Mouse (Mus musculus) heart, embryonic 12.5 days (tissue): ENCODE data around the gene Podn. TPM values are rescaled to one million over a fixed set of nuclear protein-coding genes. Genes with fewer than 3 reads are reported as not detected.
A peak's percentile ranks its signal among the peaks of the same experiment; 100 is the strongest.

Experiments
- ATAC-seq: fragments of 200-750 bp; cut with Nextera tagmentation; 2 replicates; pipeline ENCODE4 v1.8.0; 2017; ENCODE audit warnings: moderate TSS enrichment, moderate library complexity; ENCODE audit not compliant: insufficient number of reproducible peaks, low FRiP score
- H3K27ac ChIP-seq: fragments of 300-500 bp; sonication (generic); 2 replicates; pipeline ENCODE4 v1.5.1; 2016; ENCODE audit warnings: mild to moderate bottlenecking, moderate library complexity; ENCODE audit not compliant: poor library complexity, severe bottlenecking
- H3K27me3 ChIP-seq: fragments of 300-500 bp; sonication (generic); replicated peaks from 2 replicates; pipeline ENCODE4 v1.6.1; 2016; ENCODE audit warnings: mild to moderate bottlenecking, moderate library complexity
- H3K36me3 ChIP-seq: fragments of 300-500 bp; sonication (generic); 2 replicates; pipeline ENCODE4 v1.6.1; 2016; ENCODE audit warnings: mild to moderate bottlenecking, moderate library complexity
- H3K4me1 ChIP-seq: fragments of 300-500 bp; sonication (generic); replicated peaks from 2 replicates; pipeline ENCODE4 v1.6.1; 2016; ENCODE audit warnings: mild to moderate bottlenecking
- H3K4me2 ChIP-seq: fragments of 300-500 bp; sonication (generic); 2 replicates; pipeline ENCODE4 v1.6.1; 2016; ENCODE audit warnings: mild to moderate bottlenecking, moderate library complexity
- H3K4me3 ChIP-seq: fragments of 300-500 bp; sonication (generic); 2 replicates; pipeline ENCODE4 v1.5.1; 2016; ENCODE audit warnings: mild to moderate bottlenecking
- H3K9ac ChIP-seq: fragments of 300-500 bp; sonication (generic); 2 replicates; pipeline ENCODE4 v1.6.1; 2016; ENCODE audit warnings: mild to moderate bottlenecking, moderate library complexity
- H3K9me3 ChIP-seq: fragments of 300-500 bp; sonication (generic); replicated peaks from 2 replicates; pipeline ENCODE4 v1.6.1; 2016; ENCODE audit warnings: mild to moderate bottlenecking, moderate library complexity
- WGBS: fragments of 180-500 bp; shearing (Covaris S2); methylation state at CpG from one replicate; pipeline ENCODE4 v1.1.7; 2016; 5-methylcytosine and 5-hydroxymethylcytosine counted together
- polyA plus RNA-seq: library from polyadenylated mRNA; unstranded; fragments of >200 nt; fragmentation: Nextera tagmentation; extraction: Ambion mirVana; gene quantifications from 2 replicates; pipeline ENCODE4 v1.2.1, GENCODE M21; 2016

Podn gene
- polyA plus RNA-seq, 1 experiment from 2014 or later, result 0.55 TPM

DNA sequence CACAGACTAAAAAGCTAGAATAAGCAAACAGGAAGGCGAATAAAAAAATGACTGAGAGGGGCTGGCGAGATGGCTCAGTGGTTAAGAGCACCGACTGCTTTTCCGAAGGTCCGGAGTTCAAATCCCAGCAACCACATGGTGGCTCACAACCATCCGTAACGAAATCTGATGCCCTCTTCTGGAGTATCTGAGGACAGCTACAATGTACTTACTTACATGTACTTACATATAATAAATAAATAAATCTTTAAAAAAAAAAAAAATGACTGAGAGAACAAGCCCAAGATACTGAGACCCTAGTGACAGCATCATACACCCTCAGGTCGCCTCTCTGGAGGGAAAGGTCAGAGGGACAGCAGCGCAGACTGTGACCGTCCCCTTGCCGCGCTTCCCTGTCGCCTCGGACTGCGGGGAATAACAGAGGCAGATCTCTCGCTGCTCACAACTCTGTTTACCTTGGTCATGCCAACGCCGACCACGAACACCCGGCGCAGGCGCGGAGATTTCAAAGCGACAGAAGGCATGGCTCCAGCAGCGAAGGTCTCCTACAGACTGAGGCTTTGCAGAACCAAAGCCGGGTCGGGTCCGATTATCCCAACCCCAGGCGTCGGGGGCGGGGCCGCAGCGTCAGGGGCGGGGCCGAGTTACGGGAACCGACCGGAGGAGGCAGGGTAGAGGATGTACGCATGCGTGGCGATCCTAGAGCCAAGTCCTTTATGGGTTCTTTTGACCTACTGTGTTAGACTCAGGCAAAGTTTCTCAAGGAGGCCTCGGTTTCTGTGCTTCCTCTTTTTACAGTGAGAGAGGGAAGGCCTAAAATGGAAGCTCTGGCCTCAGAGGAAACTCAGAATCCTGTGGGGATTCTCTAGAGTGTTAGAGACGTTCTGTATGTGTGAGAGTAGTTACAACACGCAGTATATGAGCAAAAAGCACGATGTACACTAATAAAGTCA is 22.0 kb upstream of the Podn start:
- 12% methylated on average over 45 of the region's 45 CpGs for WGBS
- Histone ChIP-seq H3K4me1 (no peaks in the 10 kb centered on the region), H3K27ac (peak overlapping the region; percentile 33), H3K27me3 (no peaks in the 10 kb centered on the region), H3K36me3 (no peaks in the 10 kb centered on the region), H3K9ac (peak overlapping the region; percentile 75), H3K9me3 (no peaks in the 10 kb centered on the region), H3K4me2 (peak overlapping the region; percentile 70), H3K4me3 (peak overlapping the region; percentile 83)
- ATAC-seq, result peak; percentile 91

DNA sequence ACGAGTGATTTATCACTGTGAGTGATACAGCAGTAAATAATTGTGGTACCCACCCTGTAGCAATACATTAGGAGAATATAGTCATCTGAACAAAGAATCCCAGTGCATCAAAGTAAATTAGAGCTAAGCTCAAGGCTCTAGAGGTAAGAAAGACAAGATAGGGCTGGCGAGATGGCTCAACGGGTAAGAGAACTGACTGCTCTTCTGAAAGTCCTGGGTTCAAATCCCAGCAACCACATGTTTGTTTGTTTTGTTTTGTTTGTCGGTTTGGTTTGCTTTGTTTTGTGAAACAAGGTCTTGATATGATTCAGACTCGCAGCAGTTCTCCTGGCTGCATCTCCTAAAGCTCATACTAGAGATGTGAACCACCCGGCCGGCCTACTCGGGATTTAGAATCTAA is 21.2 kb upstream of the Podn start:
- Histone ChIP-seq H3K9ac (no peak overlapping the region), H3K4me3 (no peak overlapping the region), H3K4me2 (no peak overlapping the region; the same call in 1 of the 2 replicates), H3K4me1 (no peaks in the 10 kb centered on the region), H3K27me3 (no peaks in the 10 kb centered on the region), H3K36me3 (no peaks in the 10 kb centered on the region), H3K9me3 (no peaks in the 10 kb centered on the region), H3K27ac (no peak overlapping the region)
- ATAC-seq, result no peak
- 87% methylated on average over 8 of the region's 8 CpGs for WGBS

DNA sequence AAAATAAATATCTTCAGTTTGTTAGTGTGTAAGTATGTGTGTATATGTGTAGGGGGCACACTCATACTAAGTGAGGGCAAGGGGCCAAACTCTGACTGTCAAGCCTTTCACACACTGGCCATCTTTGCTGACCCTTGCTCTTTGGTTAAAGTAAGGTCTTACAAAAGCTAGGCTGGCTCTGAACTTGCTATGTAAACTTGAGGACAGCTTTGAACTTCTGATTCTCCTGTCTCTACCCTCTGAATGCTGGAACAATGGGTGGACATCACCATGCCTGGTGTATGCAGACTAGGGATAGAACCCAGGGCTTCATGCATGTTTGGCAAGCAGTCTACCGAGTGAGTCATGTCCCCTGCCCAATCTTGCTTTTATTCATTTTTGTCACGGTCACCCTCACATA is 20.2 kb upstream of the Podn start:
- Histone ChIP-seq H3K9ac (no peak overlapping the region), H3K4me2 (no peak overlapping the region), H3K27me3 (no peaks in the 10 kb centered on the region), H3K36me3 (no peaks in the 10 kb centered on the region), H3K4me1 (no peaks in the 10 kb centered on the region), H3K27ac (no peak overlapping the region), H3K4me3 (no peak overlapping the region), H3K9me3 (no peaks in the 10 kb centered on the region)
- WGBS, result 89% methylated on average over 2 of the region's 2 CpGs
- ATAC-seq, result no peak

DNA sequence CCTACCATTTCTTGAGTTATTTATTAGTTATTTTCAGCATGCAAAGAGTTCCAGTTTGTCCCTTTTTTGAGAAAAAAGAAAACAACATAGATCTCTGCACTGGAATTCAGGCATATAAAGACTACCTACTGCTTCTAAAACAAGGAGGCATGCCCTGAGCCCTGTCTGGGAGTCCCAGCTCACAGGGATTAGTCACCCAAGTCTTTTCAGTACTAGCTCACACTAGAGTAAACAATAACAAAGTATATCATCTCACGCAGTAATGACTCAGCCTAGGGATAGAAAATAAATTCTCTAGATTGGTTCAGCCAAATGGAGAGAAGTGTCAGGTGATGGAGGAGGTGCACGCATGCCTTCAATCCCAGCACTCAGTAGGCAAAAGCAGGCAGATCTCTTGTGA is 14.5 kb upstream of the Podn start:
- Histone ChIP-seq H3K4me3 (no peak overlapping the region), H3K27me3 (no peaks in the 10 kb centered on the region), H3K27ac (no peak overlapping the region), H3K9me3 (no peaks in the 10 kb centered on the region), H3K4me2 (no peak overlapping the region), H3K36me3 (0 out of 2 replicates have a peak, but pooled peaks cover 5% of the 10 kb centered on the region), H3K9ac (no peak overlapping the region), H3K4me1 (no peaks in the 10 kb centered on the region)
- ATAC-seq, result no peak
- 77% methylated on average over 2 of the region's 2 CpGs for WGBS

DNA sequence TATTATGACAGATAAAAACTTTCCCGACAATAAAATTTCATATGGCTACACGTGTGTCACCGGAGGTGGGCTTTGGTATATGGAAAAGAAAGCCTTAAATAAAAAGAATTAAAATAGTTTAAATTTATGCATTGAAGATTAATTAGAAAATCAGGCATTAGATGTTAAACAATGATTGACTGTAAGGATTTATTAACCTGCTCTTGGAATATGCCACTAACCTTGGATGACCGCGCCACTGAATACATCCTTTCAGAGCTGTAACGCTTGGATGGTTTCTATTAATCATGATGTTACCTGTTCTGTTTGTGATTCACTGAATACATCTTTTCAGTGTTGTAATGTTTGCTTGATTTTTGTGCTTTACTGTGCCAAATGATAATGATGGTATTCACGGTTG is 13.5 kb upstream of the Podn start:
- H3K36me3 ChIP-seq, result 0 out of 2 replicates have a peak, but pooled peaks cover 5% of the 10 kb centered on the region
- H3K4me3 ChIP-seq, result no peak overlapping the region
- H3K9ac ChIP-seq, result no peak overlapping the region
- no peaks in the 10 kb centered on the region for H3K27me3 ChIP-seq
- no peaks in the 10 kb centered on the region for H3K9me3 ChIP-seq
- no peak overlapping the region for H3K27ac ChIP-seq
- ATAC-seq, result no peak
- 93% methylated on average over 7 of the region's 7 CpGs for WGBS
- H3K4me2 ChIP-seq, result no peak overlapping the region
- no peaks in the 10 kb centered on the region for H3K4me1 ChIP-seq

DNA sequence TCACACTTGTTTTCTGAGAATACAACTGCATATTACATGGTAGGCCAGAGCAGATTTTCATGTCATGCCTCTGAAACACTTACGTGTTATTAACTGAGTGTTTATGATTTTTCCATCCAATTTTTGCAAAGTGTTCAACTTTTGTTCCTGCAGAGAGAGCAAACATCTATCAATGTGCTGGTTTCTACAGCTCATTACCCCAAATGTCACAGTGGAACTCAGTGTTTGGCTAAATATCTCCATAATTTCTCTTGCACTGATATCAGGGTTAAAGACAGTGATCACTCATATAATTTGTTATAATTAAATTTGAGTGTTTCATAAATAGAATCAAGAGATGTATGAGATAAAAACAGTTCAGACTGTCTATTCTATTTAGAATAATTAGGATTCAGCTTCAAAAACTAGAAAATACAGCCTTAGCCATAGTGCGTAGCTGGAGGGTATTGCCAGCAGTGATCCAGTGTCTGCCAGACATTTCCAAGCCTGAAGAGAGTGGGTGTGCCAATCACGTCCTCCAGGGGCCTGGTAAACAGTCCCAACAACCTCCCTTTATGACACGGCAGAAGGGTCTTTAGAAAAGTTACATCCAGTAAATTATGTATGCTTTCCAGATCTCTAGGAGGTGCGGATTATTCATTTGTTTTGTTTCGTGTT is 3.4 kb downstream of the Podn start:
- H3K27me3 ChIP-seq, result no peaks in the 10 kb centered on the region
- no peak overlapping the region for H3K27ac ChIP-seq
- ATAC-seq, result no peak
- WGBS, result 79% methylated on average over 6 of the region's 6 CpGs
- no peak overlapping the region for H3K4me3 ChIP-seq
- H3K36me3 ChIP-seq, result peaks cover 10% of the 10 kb centered on the region; the same call in 1 of the 2 replicates
- H3K9me3 ChIP-seq, result no peaks in the 10 kb centered on the region
- H3K4me2 ChIP-seq, result no peak overlapping the region
- H3K4me1 ChIP-seq, result no peaks in the 10 kb centered on the region
- H3K9ac ChIP-seq, result no peak overlapping the region

DNA sequence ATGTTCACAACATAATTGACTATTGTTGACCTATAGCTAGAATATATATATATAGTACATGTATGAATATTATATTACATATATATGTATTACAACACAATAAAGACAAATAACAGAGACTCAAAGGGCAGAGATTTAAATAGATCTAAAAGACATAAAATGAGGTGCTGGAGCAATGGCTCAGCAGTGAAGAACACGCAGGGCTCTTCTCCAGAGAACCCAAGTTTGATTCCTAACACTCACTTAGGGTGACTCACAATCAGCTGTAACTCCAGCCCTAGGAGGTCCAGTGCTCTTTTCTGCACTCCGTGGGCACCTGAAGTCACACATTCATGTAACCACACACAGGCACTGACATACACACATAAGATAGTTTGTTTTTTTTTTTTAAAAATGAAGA is 12.3 kb downstream of the Podn start:
- H3K4me1 ChIP-seq, result 0 out of 2 replicates have a peak, but pooled peaks cover 6% of the 10 kb centered on the region
- H3K27ac ChIP-seq, result no peak overlapping the region
- H3K9me3 ChIP-seq, result no peaks in the 10 kb centered on the region
- WGBS, result 86% methylated on average over 2 of the region's 2 CpGs
- H3K9ac ChIP-seq, result no peak overlapping the region
- H3K4me3 ChIP-seq, result no peak overlapping the region
- H3K4me2 ChIP-seq, result no peak overlapping the region
- H3K36me3 ChIP-seq, result 0 out of 2 replicates have a peak, but pooled peaks cover 2% of the 10 kb centered on the region
- H3K27me3 ChIP-seq, result no peaks in the 10 kb centered on the region
- ATAC-seq, result no peak

DNA sequence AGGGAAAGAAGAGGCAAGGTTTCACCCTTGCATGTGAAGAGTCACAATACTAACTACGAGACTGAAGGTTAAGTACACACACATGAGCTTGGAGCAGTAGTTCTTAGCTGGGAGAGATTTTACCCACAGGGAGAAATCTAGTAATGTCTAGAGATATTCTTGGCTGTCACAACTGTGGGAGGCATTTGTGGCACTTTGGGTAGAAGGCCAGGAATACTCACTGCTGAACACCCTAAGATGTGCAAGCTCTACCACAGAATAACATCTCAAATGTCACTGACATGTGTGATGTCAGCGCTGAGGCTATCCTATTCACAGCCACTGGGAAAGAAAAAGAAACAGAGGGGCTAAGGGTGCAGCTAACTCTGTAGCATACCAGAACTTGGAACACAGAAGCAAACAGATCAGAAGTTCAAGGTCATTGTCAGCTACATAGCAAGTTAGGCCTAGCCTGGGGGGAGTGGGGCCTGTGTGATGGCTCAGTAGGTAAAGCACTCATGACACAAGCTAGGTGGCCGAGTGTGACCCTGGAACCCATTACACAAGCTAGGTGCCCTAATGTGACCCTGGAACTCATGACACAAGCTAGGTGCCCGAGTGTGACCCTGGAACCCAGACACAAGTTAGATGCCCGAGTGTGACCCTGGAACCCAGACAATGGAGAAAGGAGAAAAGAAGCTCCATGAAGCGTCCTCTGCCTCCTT is 13.1 kb downstream of the Podn start:
- Histone ChIP-seq H3K4me2 (no peak overlapping the region), H3K4me3 (no peak overlapping the region), H3K27me3 (no peaks in the 10 kb centered on the region), H3K36me3 (0 out of 2 replicates have a peak, but pooled peaks cover 2% of the 10 kb centered on the region), H3K27ac (no peak overlapping the region), H3K4me1 (0 out of 2 replicates have a peak, but pooled peaks cover 6% of the 10 kb centered on the region), H3K9ac (no peak overlapping the region), H3K9me3 (no peaks in the 10 kb centered on the region)
- ATAC-seq, result no peak
- 81% methylated on average over 6 of the region's 6 CpGs for WGBS

DNA sequence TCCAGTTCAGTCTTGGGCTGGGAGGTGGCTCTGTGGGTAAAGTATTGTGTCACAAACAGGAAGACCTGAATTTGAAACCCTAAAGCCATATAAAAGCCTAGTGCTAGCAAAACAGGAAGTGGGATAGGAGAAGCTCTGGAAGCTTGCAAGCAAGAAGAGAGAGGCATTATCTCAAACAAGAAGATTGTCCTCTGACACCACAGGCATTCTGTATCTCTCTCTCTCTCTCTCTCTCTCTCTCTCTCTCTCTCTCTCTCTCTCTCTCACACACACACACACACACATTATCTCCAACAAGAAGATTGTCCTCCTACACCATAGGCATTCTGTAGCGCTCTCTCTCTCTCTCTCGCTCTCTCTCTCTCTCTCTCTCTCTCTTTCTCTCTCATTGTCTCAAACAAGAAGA is 13.8 kb downstream of the Podn start:
- Histone ChIP-seq H3K9me3 (no peaks in the 10 kb centered on the region), H3K9ac (no peak overlapping the region), H3K27me3 (no peaks in the 10 kb centered on the region), H3K4me2 (no peak overlapping the region), H3K4me3 (no peak overlapping the region), H3K27ac (no peak overlapping the region), H3K36me3 (0 out of 2 replicates have a peak, but pooled peaks cover 2% of the 10 kb centered on the region), H3K4me1 (0 out of 2 replicates have a peak, but pooled peaks cover 6% of the 10 kb centered on the region)
- ATAC-seq, result no peak
- WGBS, result 86% methylated on average over 2 of the region's 2 CpGs

DNA sequence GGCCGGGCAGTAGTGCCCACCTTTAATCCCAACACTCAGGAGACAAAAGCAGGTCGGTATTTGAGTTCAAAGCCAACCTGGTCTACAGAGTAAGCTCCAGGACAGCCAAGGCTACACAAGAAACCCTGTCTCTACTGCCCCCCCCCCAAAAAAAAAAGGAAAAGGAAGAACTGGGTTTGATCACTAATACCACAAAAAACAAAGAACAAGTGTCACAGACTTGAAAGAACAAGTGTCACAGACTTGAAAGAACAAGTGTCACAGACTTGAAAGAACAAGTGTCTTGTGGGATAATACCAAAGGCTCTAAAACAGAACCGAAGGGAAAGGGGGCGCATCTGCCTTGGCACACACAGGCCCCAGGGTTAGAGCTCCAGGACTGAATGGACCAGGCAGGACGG is 15.4 kb downstream of the Podn start:
- no peak overlapping the region for H3K27ac ChIP-seq
- H3K9ac ChIP-seq, result no peak overlapping the region
- no peak overlapping the region for H3K4me2 ChIP-seq
- H3K4me1 ChIP-seq, result 0 out of 2 replicates have a peak, but pooled peaks cover 6% of the 10 kb centered on the region
- no peak for ATAC-seq
- H3K4me3 ChIP-seq, result no peak overlapping the region
- H3K9me3 ChIP-seq, result no peaks in the 10 kb centered on the region
- 78% methylated on average over 5 of the region's 5 CpGs for WGBS
- 0 out of 2 replicates have a peak, but pooled peaks cover 2% of the 10 kb centered on the region for H3K36me3 ChIP-seq
- no peaks in the 10 kb centered on the region for H3K27me3 ChIP-seq

DNA sequence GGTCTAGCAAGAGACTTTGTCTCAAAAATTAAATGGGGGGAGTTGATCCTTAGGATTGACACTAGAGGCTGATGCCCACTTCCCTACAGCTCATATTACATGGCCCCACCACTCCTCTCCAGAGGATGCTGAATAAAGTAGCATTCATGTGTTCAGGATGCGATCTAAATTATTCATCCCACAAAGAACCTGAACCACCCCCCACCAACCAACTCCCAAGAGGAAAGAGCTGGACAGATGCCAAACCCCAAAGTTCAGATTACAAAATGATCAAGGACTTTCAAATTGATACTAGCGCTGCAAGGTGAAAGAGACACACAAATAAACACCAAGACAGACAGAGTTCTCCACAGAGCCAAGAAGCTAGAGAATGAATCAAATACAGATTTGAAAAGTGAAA is 16.5 kb downstream of the Podn start:
- ATAC-seq, result no peak
- Histone ChIP-seq H3K9me3 (no peaks in the 10 kb centered on the region), H3K27me3 (no peaks in the 10 kb centered on the region), H3K27ac (no peak overlapping the region), H3K4me2 (no peak overlapping the region), H3K9ac (no peak overlapping the region), H3K36me3 (no peaks in the 10 kb centered on the region), H3K4me3 (no peak overlapping the region), H3K4me1 (0 out of 2 replicates have a peak, but pooled peaks cover 6% of the 10 kb centered on the region)
- WGBS, result 86% methylated on average over 2 of the region's 2 CpGs
